Mouse (Mus musculus): Measurements from ENCODE around the gene Tmem210. TPM values are rescaled to one million over a fixed set of nuclear protein-coding genes. Genes with fewer than 3 reads are reported as not detected.

The Tmem210 gene
- polyA plus RNA-seq, 1 experiment from 2014 or later, result not detected

DNA sequence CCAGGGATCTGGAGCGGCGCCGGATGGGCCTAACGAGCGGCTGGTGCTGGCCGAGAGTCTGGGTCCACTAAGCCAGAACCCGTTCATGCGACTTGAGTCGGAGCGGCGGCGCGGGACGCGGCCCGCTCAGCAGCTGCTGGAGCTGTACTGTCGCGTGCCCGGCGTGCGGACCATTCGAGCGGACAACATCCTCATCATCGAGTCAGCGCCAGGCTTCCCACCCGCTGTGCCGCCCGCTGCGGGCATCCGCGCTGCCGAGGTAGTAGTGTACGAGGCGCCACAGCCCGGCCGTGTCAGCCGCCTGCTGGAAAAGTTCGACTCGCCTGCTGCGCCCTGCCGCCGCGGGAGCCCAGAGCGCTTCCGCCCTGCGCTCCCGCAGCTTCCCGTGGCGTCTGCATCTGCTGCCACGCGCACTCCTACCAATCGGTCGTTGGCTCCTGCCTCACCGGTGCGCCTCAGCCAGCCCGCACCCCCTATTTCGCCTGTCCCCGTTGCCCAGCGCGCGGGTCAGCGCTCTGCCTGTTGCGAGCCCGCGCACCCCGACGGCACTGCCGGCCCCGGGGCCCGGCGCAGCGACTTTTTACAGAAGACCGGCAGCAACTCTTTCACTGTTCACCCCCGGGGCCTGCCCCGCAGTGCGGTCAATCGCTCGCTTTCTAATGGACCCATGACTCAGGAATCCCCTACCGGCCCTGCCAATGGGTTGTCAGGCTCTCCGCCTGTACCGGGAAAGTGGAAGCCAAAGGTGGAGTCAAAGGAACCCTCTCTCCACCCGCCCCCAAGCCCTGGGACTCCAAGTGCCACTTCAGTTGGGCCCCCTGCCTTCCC lies 24.9 kb upstream of the Tmem210 start:
- DNase-seq (ENCODE audit: low spot score), result peak; percentile 61
- Histone ChIP-seq H3K4me2 (replicated peaks; ENCODE audit: low read depth, low read length) (peak overlapping the region; percentile 99), H3K9ac (ENCODE audit: low read depth, low read length) (peak overlapping the region; percentile 60), H3K36me3 (ENCODE audit: control insufficient read depth, insufficient read depth, low read length) (no peaks in the 10 kb centered on the region), H3K9me3 (ENCODE audit: control insufficient read depth, low read length) (no peaks in the 10 kb centered on the region), H3K27ac (ENCODE audit: low read depth, low read length) (peak overlapping the region; percentile 36; the same call in 1 of the 2 replicates), H3K4me3 (ENCODE audit: low read depth, low read length) (peak overlapping the region; percentile 77), H3K4me1 (replicated peaks; ENCODE audit: control insufficient read depth, insufficient read depth, low read length) (peaks cover 12% of the 10 kb centered on the region), H3K27me3 (ENCODE audit: control insufficient read depth, insufficient read depth, low read length) (peaks cover 13% of the 10 kb centered on the region)
- under 1% methylated on average over 82 of the region's 82 CpGs for WGBS
- ATAC-seq (ENCODE audit: low FRiP score), result peak; percentile 59

DNA sequence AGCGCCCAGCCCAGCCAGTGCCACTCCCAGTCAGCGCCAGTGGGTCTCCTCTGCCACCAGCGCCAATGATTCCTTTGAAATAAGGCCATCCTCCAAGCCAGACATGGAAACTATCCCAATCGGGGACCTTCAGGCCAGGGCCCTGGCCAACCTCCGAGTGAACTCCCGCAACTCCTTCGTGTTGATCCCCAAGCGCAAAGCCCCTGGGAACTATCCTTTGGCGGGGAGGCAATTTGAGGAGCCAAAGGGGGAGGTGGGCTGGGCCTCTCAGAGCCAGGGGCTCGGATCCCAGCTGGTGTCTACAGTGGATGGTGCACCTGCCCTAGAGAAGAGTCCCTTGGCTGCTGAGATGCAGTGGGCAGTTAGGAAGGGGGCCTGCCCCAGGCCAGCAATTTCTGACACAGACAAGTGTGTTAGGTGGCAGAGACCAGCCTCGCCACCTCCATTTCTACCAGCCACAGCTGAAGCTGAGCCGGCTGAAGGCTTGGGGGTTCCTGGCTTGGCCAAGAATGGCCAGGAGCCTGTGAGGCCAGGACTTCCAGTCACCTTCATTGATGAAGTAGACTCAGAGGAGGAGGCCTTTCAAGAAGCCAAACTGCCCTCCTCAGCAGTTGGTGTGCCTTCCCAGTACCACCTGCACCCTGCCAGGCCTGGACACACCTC lies 24.2 kb upstream of the Tmem210 start:
- DNase-seq (ENCODE audit: low spot score) (no peak), ATAC-seq (ENCODE audit: low FRiP score) (no peak)
- H3K27ac ChIP-seq (ENCODE audit: low read depth, low read length), result no peak overlapping the region
- no peaks in the 10 kb centered on the region for H3K9me3 ChIP-seq (ENCODE audit: control insufficient read depth, low read length)
- peaks cover 13% of the 10 kb centered on the region for H3K27me3 ChIP-seq (ENCODE audit: control insufficient read depth, insufficient read depth, low read length)
- peak overlapping the region; percentile 77 for H3K4me3 ChIP-seq (ENCODE audit: low read depth, low read length)
- H3K36me3 ChIP-seq (ENCODE audit: control insufficient read depth, insufficient read depth, low read length), result no peaks in the 10 kb centered on the region
- peak overlapping the region; percentile 99 for H3K4me2 ChIP-seq (replicated peaks; ENCODE audit: low read depth, low read length)
- WGBS, result 21% methylated on average over 12 of the region's 12 CpGs
- peak overlapping the region; percentile 60 for H3K9ac ChIP-seq (ENCODE audit: low read depth, low read length)
- peaks cover 12% of the 10 kb centered on the region for H3K4me1 ChIP-seq (replicated peaks; ENCODE audit: control insufficient read depth, insufficient read depth, low read length)

DNA sequence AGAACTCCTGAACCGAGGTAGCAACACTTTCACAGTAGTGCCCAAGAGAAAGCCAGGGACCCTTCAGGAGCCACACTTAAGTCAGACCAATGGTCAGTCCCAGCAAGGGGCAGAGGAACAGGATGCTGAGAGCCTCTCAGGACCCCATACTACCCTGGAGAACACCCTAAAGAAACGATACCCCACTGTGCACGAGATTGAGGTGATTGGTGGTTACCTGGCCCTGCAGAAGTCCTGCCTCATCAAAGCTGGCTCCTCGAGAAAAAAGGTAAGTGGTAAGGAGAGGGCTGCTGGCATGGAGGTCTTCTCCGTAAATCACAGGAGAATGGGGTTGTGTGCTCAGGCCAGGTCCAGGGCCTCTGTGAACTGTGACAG lies 23.7 kb upstream of the Tmem210 start:
- ATAC-seq (ENCODE audit: low FRiP score) (no peak), DNase-seq (ENCODE audit: low spot score) (no peak)
- no peak overlapping the region for H3K4me2 ChIP-seq (replicated peaks; ENCODE audit: low read depth, low read length)
- H3K4me3 ChIP-seq (ENCODE audit: low read depth, low read length), result no peak overlapping the region
- H3K27me3 ChIP-seq (ENCODE audit: control insufficient read depth, insufficient read depth, low read length), result peaks cover 13% of the 10 kb centered on the region
- no peaks in the 10 kb centered on the region; the same call in 1 of the 2 replicates for H3K36me3 ChIP-seq (ENCODE audit: control insufficient read depth, insufficient read depth, low read length)
- no peaks in the 10 kb centered on the region for H3K9me3 ChIP-seq (ENCODE audit: control insufficient read depth, low read length)
- no peak overlapping the region for H3K9ac ChIP-seq (ENCODE audit: low read depth, low read length)
- 81% methylated on average over 5 of the region's 5 CpGs for WGBS
- H3K27ac ChIP-seq (ENCODE audit: low read depth, low read length), result no peak overlapping the region
- peaks cover 12% of the 10 kb centered on the region for H3K4me1 ChIP-seq (replicated peaks; ENCODE audit: control insufficient read depth, insufficient read depth, low read length)

DNA sequence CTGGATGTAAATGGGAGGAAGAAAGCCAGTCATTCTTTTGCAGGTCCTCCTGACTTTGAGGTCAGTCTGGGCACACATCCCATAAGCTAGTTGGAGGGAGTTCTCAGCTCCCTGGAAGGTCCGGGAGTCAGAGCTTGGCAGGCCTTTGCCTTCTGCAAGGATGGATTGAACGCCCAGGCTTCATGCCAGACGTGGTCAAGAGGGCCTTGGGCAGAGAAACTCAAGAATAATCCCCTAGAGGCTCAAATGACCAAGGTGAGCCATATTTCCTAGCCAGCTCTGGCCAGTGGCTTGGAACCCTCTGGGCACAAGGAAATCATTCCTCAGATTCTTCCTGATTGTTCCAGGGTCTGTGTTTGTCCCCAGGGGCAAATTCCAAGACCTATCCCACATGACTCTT lies 23.1 kb upstream of the Tmem210 start:
- no peaks in the 10 kb centered on the region for H3K9me3 ChIP-seq (ENCODE audit: control insufficient read depth, low read length)
- no peak overlapping the region for H3K27ac ChIP-seq (ENCODE audit: low read depth, low read length)
- DNase-seq (ENCODE audit: low spot score), result no peak
- 77% methylated on average over 3 of the region's 3 CpGs for WGBS
- H3K27me3 ChIP-seq (ENCODE audit: control insufficient read depth, insufficient read depth, low read length), result peaks cover 13% of the 10 kb centered on the region
- ATAC-seq (ENCODE audit: low FRiP score), result no peak
- peaks cover 12% of the 10 kb centered on the region for H3K4me1 ChIP-seq (replicated peaks; ENCODE audit: control insufficient read depth, insufficient read depth, low read length)
- no peak overlapping the region for H3K4me2 ChIP-seq (replicated peaks; ENCODE audit: low read depth, low read length)
- no peaks in the 10 kb centered on the region; the same call in 1 of the 2 replicates for H3K36me3 ChIP-seq (ENCODE audit: control insufficient read depth, insufficient read depth, low read length)
- H3K9ac ChIP-seq (ENCODE audit: low read depth, low read length), result peak overlapping the region; percentile 11; the same call in 1 of the 2 replicates
- no peak overlapping the region for H3K4me3 ChIP-seq (ENCODE audit: low read depth, low read length)

DNA sequence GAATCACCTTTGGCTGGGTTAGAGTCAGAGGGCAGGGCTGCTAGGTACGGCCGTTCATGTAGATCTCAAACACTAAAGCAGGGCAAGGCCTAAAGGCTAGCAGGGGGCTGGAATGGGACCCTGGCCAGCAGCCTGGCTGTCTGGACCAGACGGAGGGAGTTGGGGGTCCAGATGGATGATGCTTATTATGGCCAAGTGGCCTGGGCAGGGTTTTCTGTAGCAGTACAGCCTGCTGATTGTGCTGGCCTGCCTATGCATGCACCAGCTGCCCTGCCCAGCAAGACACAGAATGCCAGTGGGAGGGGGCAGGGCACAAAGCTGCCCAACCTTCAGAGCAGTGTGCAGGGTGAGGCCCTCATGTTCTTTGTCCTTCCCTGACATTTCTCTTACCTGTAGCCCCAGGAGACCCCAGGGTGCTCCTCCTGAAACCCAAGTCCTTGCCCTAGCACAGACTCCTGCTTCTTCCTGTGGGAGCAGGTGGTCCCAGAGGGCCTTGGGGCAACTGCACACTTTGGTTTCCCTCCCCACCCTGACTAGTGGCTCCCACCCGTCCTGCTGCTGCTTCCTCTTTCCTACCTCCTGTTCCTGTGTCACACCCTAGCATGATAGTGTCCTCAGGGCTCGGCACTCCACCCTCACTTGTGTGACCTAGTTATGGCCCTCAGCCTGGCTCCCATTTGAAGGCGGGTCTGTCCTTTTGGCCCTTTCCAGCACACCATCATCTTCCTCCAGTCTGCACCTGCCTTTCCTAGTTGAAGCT lies 21.9 kb upstream of the Tmem210 start:
- ATAC-seq (ENCODE audit: low FRiP score), result no peak
- H3K9ac ChIP-seq (ENCODE audit: low read depth, low read length), result peak overlapping the region; percentile 15; the same call in 1 of the 2 replicates

DNA sequence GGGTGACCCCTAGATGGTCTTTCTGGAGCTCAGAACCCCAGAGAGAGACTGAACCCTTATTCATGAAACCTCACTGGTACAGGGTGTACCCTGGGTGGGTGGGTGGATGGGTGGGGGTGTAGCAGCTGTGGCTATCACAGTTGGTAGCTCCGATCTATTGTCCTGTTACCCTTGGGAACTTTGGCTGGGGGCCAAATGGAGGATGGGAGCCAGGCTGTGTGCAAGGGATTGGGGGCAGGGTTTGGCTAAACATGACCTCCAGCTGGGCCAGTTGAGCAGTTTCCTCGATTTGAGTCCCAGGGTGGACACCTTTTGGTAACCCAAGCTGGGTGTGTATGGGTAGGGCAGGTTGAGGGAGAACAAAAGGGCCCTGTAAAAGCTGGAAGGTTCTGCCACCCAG lies 21.2 kb upstream of the Tmem210 start:
- no peak overlapping the region for H3K9ac ChIP-seq (ENCODE audit: low read depth, low read length)
- WGBS, result 56% methylated on average over 2 of the region's 2 CpGs
- ATAC-seq (ENCODE audit: low FRiP score) (no peak), DNase-seq (ENCODE audit: low spot score) (no peak)
- H3K36me3 ChIP-seq (ENCODE audit: control insufficient read depth, insufficient read depth, low read length), result no peaks in the 10 kb centered on the region; the same call in 1 of the 2 replicates
- no peak overlapping the region for H3K27ac ChIP-seq (ENCODE audit: low read depth, low read length)
- H3K4me1 ChIP-seq (replicated peaks; ENCODE audit: control insufficient read depth, insufficient read depth, low read length), result peaks cover 20% of the 10 kb centered on the region
- H3K27me3 ChIP-seq (ENCODE audit: control insufficient read depth, insufficient read depth, low read length), result peaks cover 13% of the 10 kb centered on the region
- H3K4me3 ChIP-seq (ENCODE audit: low read depth, low read length), result no peak overlapping the region
- no peak overlapping the region for H3K4me2 ChIP-seq (replicated peaks; ENCODE audit: low read depth, low read length)
- H3K9me3 ChIP-seq (ENCODE audit: control insufficient read depth, low read length), result no peaks in the 10 kb centered on the region

More for the DNA sequence above, 21.9 kb upstream of the Tmem210 start:
- Histone ChIP-seq H3K27me3 (ENCODE audit: control insufficient read depth, insufficient read depth, low read length) (peaks cover 13% of the 10 kb centered on the region), H3K4me1 (replicated peaks; ENCODE audit: control insufficient read depth, insufficient read depth, low read length) (peaks cover 13% of the 10 kb centered on the region), H3K9me3 (ENCODE audit: control insufficient read depth, low read length) (no peaks in the 10 kb centered on the region), H3K4me3 (ENCODE audit: low read depth, low read length) (no peak overlapping the region), H3K27ac (ENCODE audit: low read depth, low read length) (no peak overlapping the region), H3K36me3 (ENCODE audit: control insufficient read depth, insufficient read depth, low read length) (no peaks in the 10 kb centered on the region; the same call in 1 of the 2 replicates), H3K4me2 (replicated peaks; ENCODE audit: low read depth, low read length) (no peak overlapping the region)
- 71% methylated on average over 6 of the region's 6 CpGs for WGBS
- no peak for DNase-seq (ENCODE audit: low spot score)

DNA sequence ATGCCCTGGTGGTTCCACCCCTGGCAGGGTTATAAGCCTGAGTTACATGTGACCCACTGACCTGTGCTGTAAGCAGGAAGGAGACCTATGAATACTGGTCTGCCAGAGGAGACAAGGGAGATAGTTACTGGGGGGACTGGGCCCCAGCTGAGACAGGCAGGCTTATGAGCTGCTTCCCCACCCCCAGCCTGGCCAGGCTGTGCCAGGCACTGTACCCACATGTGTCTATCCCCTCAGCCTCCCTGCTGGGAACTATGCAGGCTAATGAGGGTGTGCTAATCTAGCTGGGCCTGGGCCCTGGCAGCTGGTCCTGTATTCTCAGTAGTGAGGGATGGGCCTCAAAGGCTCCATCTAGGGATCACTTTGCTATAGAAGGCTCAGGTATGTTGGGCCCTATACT lies 20.7 kb upstream of the Tmem210 start:
- H3K9ac ChIP-seq (ENCODE audit: low read depth, low read length), result no peak overlapping the region
- no peaks in the 10 kb centered on the region for H3K9me3 ChIP-seq (ENCODE audit: control insufficient read depth, low read length)
- H3K4me1 ChIP-seq (replicated peaks; ENCODE audit: control insufficient read depth, insufficient read depth, low read length), result peaks cover 20% of the 10 kb centered on the region
- peaks cover 13% of the 10 kb centered on the region for H3K27me3 ChIP-seq (ENCODE audit: control insufficient read depth, insufficient read depth, low read length)
- H3K4me3 ChIP-seq (ENCODE audit: low read depth, low read length), result no peak overlapping the region
- H3K4me2 ChIP-seq (replicated peaks; ENCODE audit: low read depth, low read length), result no peak overlapping the region
- ATAC-seq (ENCODE audit: low FRiP score), result no peak
- no peak overlapping the region for H3K27ac ChIP-seq (ENCODE audit: low read depth, low read length)
- DNase-seq (ENCODE audit: low spot score), result no peak
- H3K36me3 ChIP-seq (ENCODE audit: control insufficient read depth, insufficient read depth, low read length), result no peaks in the 10 kb centered on the region; the same call in 1 of the 2 replicates

DNA sequence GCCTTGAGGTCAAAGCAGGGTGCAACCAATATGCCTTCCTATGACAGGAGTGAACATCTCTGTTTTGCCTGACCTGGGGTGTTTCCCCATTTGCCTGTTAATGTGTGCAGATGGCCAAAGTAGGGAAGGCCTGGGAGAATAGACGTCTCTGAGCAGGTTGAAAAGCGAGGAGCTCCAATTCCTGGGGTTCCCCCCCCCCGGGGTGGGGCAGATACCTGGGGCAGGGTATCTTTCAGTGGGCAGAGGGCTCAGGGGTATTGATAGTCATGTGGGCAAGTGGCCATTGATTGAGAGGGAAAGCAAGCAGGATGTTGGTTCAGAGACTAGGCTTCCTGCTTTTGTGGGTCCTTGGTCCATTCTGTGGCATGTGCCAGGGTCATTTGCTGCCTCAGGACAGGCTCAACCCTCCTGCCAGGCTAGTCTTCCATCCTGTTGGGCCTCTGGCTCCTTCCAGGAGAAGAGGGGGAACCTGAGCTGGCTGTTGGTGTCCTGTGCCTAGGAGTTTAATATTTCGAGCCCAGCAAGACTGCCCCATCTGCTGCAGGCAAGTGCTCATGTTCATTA lies 20.1 kb upstream of the Tmem210 start:
- Histone ChIP-seq H3K4me1 (replicated peaks; ENCODE audit: control insufficient read depth, insufficient read depth, low read length) (peaks cover 20% of the 10 kb centered on the region), H3K9me3 (ENCODE audit: control insufficient read depth, low read length) (no peaks in the 10 kb centered on the region), H3K4me3 (ENCODE audit: low read depth, low read length) (no peak overlapping the region), H3K36me3 (ENCODE audit: control insufficient read depth, insufficient read depth, low read length) (no peaks in the 10 kb centered on the region; the same call in 1 of the 2 replicates), H3K27me3 (ENCODE audit: control insufficient read depth, insufficient read depth, low read length) (peaks cover 13% of the 10 kb centered on the region), H3K9ac (ENCODE audit: low read depth, low read length) (no peak overlapping the region), H3K27ac (ENCODE audit: low read depth, low read length) (no peak overlapping the region), H3K4me2 (replicated peaks; ENCODE audit: low read depth, low read length) (no peak overlapping the region)
- 80% methylated on average over 4 of the region's 4 CpGs for WGBS
- DNase-seq (ENCODE audit: low spot score) (no peak), ATAC-seq (ENCODE audit: low FRiP score) (no peak)

Measured in hindbrain, embryonic 11.5 days (tissue).